Mouse (Mus musculus) gastrocnemius, postnatal 4 days (tissue): ENCODE measurements at regions not wholly inside any gene's neighbourhood (a gene's known extent, or its start where the extent isn't known, plus 50 kb on each side); places are given as distances from the start of the nearest gene placed in this dataset.

Experiments used
- DNase-seq, 2 experiments: peaks; one replicate each; pipeline ENCODE4 v3.0.0; 2021 to 2022; ENCODE audit warnings: low spot score in 2 of 2, mixed read lengths in 2 of 2

DNA sequence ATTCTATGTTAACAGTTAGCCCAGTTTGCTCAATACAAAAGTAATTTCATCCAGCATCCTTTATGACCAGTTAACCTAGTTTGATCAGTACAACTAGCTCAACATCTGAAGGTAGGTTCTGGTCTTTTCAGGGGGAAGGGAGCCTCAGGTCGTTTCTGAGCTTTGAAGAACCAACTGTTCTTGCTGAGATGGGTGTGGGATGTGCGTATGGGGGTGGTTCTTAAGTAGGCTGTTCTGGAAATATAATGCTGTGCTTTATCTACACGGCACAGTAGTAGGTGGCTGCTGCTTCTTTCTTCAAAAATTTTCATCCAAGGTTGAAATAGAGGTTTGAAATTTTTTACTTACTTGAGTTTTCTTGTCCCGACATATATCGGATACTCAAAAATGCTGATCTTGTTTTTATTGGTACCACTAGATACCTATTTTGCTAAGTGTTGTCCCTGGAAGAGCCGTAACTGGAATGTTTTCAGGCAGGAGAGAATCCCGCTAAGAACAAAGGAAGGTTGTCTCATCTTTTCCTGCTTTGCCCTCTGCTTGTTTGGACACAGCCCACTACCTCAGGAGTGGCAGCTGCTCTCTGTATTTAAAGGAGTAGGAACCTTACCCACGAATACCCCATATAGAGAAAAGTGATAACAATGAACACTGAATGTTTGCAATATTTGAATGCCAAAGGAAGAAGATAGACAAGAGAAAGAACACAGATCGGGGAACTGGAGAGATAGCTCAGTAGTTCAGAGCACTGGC, 275.5 kb downstream of the Cdh10 start:
- no peak for DNase-seq

DNA sequence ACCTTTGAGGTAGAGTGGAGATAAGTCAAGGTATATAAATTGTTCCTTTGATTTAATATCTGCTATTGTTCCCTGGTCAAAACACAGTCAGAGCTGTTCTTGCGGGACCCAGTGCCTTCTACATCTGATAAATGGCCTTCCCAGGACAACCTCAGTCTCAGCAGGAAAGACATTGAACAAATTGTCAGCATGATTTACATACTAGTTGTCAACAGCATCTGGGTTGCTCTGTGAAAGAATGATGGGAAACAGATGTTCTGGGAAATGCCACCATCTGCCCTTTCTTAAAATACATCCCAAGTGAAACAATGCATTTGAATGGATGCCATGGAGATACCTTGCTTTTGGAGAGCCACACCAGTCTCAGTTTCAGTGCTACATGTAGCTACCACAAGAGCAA, 296.2 kb downstream of the Cdh10 start:
- no peak for DNase-seq

DNA sequence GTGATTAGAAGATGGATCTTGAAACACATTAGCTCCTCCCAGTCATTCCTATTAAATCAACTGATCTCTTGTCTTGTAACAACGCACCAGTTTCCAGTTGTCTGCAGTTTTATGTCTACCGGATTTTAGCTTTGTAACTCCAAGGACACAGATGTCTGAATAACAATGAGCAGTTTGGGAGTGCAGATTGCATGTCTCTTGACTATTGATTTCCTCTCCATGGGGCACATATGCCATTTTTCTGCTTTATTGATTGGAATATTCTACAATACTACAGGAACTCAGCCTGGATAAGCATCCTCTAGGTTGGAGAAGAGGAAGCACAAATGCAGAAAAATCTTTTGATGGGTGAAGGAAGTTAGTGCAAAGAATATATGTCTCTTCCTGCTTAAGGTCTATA, 300.2 kb downstream of the Cdh10 start:
- DNase-seq: no peak

DNA sequence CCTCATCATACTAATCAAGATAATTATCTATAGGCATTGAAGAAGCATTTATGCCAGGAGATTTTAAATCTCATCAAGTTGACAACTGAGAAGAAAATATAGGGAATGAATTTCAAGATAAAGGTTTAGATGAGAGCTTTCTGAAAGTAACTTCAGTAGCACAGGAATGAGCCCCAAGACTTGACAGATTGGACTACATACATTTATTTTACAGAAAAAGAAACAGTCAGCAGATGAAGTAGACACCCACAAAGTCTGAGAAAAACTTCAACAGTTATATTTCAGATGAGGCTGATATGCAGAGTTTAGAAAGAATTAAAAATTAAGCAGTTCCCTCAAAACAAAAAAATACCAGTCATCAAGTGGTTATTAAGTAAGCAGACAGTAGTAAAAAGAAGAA, 308.7 kb downstream of the Cdh10 start:
- no peak for DNase-seq

DNA sequence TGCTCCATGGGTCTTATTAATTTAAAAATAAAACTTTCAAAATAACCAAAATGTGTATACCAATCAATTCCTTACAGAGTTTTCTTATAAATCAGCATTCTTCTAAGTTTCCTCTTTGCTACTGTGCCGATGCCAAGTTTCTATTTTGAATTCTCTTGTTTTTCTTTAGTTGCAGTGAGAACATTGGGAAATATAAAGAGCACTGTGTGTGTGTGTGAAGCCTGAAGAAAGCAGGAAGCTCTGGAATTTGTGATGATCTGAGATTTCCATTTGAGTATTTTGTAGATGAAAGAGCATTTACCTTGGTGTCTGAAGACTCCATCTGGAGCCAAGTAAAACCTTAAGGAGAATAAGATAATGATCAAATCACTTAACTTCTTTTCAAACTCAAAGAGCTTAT, 310.6 kb downstream of the Cdh10 start:
- no peak for DNase-seq

DNA sequence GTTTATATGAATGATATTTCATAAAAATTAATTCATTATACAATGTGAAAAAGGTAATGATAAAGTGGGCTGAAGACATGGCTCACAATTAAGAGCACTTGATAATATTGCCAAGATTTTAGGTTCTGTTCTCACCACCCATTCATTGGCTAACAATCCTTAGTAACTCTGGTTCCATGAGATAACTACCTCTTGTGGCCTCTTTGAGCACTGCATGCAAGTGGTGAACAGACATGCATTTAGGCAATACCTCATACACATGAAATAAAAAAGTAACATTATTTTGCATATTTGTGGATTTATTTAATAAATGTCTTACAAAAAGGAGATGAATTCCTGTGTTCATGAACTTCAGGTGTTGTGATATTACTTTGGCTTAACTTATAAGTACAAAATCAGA, 334.9 kb downstream of the Cdh10 start:
- no peak for DNase-seq

DNA sequence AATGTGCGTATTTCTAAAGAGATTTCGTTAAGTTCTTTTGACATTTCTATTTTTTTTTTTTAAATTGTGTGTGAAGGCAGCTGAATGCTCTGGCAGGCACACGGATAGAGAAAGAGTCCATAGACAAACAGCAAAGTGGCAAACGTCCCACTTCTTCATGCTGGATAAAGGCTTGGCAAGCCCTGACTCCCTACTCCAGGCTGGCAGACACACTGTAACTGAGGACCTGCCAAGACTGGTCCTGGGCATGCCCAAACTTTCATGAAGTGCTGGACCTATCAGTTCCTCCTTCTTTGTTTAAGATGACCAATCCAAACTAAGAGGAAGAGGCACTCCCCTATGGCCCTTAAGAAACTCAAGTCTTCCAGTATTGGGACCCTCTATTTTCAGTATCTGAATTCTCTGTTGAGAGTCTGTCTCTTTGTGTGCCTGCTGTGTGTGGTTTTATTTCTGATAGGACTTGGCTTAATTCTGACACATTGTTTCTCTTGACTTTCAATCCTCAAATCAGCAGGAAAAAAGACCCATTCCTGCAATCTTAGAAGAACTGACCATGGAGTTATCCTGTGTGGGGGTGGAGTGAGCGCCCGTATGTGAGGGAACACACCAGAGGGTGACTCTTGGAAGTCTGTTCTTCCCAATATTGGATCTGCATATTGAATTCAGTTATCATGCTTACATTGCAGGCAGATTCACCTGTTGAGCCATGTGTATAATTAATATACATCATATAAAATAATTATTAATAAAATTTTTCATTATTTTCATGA, 343.6 kb downstream of the Cdh10 start:
- DNase-seq: peak in 1 of 2 experiments; percentile 46

DNA sequence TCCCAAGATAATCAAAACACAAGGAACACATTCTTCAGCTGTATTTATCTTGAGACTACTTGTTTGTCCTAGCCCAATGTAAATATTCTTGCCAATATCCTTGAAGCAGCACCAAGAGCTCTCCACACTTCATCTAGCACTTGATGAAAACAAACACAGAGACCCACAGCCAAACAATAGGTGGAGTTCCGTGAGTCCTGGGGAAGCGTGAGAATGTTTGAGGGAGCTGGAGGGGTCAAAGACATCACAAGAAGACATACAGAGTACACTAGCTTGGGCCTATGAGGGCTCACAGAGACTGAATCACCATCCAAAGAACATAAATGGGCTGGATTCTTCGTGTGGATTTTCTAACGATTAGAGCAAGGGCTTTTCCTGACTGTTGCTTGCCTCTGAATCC, 356.7 kb downstream of the Cdh10 start:
- no peak for DNase-seq
